Mouse (Mus musculus) C2C12 (cell line): ENCODE data around the gene Isca2.

ENCODE experiments used
- CEBPB ChIP-seq: IDR thresholded peaks from one replicate; pipeline ENCODE4 v1.6.1; 2011; ENCODE audit warnings: low read depth, mild to moderate bottlenecking, control low read depth, moderate library complexity
- CTCF ChIP-seq: IDR thresholded peaks from one replicate; pipeline ENCODE4 v1.5.1; 2011; ENCODE audit not compliant: control insufficient read depth, insufficient read depth, insufficient read length

DNA sequence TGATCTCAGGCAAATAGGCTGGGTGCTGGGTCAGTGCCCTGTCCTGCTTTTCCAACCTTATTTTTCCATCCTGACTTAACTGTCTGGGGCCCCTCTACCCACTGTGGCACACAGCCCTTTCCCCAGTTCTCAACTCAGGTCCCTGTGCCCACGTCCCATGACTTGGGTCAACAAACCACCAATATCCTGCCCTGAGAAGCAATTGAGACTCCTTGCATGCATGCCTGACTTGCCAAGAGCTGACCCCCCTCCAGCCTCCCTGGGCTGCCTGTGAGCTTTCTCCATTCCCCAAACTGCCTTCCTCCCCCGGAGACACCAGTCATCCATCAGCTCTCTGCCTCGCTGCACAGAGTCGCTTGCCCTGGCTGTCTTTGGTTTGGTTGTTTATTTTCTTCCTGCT is 46.1 kb upstream of the Isca2 start:
- no peak for TF ChIP-seq CEBPB
- TF ChIP-seq CTCF, result no peak
